Mouse (Mus musculus) liver, adult (tissue): ENCODE measurements around the gene Hhipl2.
A peak's percentile ranks its signal among the peaks of the same experiment; 100 is the strongest.

Source experiments
- GATA4 ChIP-seq: IDR thresholded peaks from 2 replicates; pipeline ENCODE4 v1.6.1; 2014; ENCODE audit warnings: mild to moderate bottlenecking, low read length; ENCODE audit not compliant: insufficient replicate concordance

Hhipl2 gene

GRCm38 (mm10) chr1:183417873-183418272 is at the start of gene Hhipl2:
Hhipl2 (plus strand) TSS chr1:183418215.
- no peak for TF ChIP-seq GATA4

DNA sequence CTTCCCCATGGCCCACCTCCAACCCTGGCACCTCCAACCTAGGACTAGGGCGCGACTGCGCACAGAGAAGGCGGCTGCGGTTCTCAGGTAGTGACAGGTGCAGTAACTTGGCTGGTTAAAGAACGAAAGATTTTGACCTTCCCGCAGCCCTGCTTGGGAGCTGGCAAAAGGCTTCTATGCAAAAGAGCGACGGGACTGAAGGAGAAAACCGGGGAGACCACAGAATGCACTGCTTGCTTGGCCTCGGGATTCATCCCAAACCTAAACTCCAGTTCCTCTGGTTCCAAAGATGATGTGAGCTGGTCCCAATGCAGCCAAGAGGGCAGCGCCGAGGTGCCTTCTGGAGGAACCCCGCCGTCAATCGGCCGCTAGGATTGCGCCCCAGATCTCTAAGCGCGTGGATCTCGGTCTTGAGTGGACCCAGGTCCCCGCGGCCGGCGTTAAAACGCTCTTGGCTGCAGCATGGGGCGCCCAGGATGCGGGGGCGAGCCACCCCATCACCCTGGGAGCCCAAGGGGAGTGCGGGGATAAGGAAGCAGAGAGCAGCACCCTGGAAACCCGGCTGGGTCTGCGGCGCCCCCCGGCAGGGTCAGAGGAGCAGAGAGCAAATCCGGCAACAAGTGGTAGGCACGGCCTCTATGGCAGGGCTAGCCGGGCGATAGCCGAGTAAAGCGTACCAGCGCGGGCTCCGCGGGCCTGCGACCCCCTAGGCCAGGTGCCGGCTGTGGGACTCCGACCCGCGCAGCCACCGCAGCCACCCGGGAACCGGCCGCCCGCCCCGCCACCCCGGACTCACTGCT is 49.2 kb upstream of the Hhipl2 start:
- TF ChIP-seq GATA4, result no peak

- no peak for TF ChIP-seq GATA4
Observed at GRCm38 (mm10) chr1:183369427-183370014, 48.5 kb upstream of the Hhipl2 start, which contains the start of gene Mia3. Mia3 (minus strand) TSS chr1:183369553.

GRCm38 (mm10) chr1:183374728-183375127 is 43.3 kb upstream of the Hhipl2 start:
- no peak for TF ChIP-seq GATA4

DNA sequence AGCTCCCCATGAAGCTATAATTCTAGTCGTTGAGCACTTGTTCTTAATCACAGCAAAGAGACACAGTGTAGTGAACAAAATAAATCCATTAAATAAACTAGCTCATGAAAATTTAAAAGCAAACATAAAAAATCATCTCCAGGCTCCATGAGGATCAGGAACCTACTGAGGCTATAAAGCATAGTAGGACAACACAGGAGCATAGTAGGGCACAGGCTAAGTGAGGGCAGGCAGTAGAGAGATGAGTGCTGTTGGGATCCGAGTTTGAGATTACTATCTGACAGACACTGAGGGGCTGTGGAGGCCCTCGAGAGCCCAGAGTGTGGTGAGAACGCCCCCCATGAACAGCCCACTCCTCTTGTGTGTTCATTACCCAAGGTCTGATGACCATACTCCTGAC is 41.0 kb upstream of the Hhipl2 start:
- no peak for TF ChIP-seq GATA4

GRCm38 (mm10) chr1:183378321-183378941 is 39.6 kb upstream of the Hhipl2 start:
- peak; percentile 97 for TF ChIP-seq GATA4

GRCm38 (mm10) chr1:183381816-183382215 is 36.2 kb upstream of the Hhipl2 start:
- no peak for TF ChIP-seq GATA4

DNA sequence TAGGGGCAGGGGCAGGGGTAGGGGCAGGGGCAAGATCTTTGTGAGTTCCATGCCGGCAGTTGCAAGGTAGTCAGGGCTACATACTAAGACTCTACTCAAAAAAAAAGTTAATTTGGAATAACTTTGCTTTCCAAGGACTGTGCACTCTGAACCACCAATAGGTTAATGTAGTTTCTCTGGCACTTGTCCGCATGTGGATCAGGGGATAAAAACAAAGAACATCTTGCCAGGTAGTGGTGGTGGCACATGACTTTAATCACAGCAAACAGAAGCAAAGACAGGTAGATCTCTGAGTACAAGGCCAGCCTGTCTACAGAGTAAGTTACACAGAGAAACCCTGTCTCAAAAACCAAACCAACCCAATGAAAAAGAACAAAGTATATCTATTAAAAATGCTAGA is 35.4 kb upstream of the Hhipl2 start:
- TF ChIP-seq GATA4, result no peak

GRCm38 (mm10) chr1:183388426-183389406 is 29.3 kb upstream of the Hhipl2 start, which contains the start of gene Taf1a:
Taf1a (plus strand) TSS chr1:183388981.
- TF ChIP-seq GATA4, result no peak

DNA sequence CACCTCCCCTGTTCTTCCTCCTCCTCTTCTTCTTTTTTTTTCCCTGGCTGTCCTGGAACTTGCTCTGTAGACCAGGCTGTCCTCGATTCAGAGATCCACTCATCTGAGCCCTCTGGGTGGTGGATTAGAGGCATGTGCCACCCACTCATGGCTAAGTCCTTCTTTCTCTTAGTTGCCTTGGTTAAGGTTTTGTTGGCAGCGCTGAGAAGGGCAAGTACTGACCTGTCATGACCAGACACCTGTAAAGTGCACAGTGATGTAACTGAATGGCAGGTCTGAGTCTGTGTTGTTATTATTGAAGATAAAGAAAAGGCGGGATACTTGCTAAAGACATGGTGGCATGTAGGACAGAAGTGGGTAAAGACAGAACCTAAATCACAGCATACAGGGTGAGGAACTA is 14.6 kb upstream of the Hhipl2 start:
- no peak for TF ChIP-seq GATA4

DNA sequence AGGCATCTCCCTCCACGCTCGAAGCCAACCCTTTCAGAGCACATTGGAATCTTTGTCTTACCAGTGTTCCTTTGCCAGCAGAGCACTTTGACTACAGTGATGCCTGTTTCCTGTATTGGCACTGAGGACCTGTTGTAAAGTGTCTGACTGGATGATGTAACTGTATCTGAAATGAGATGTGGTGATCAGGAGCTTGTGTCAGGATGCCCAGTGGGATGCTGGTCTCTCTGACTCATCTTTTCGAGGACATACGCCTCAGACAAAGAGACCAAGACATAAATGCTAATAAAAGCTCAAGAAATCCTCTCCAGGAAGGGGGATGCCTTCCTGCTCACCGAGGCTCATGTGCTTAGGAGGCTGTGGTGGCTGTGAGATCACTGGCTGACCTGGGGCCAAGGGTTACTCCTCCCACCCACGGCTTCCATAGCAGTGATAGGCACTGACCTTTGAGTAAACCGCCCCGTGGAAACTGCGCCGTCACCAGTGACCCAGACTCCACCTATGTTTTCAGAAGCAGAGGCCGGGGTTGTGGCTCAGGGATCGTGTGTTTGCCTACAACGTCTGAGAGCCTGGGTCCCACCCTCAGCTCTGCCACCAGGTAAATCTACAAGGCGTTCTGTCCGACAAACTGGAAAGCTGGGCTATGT is 3.8 kb upstream of the Hhipl2 start:
- TF ChIP-seq GATA4, result no peak

DNA sequence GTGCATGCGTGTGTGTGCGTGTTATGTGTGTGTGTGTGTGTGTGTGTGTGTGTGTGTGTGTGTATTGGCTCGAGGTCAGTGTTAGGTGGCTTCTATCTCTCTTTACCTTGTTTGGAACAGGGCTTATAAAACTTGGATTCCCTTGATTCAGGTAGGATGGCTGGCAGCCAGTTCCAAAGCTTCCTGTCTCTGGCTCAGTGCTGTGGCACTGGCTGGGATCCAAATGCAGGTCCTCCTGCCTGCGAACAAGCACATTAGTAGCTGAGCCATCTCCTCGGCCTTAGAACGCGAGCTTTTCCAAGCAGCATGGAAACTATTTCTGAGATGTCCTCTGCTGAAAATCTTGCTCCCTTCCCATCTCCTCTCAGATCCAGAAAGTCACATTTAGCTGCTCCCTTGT is 1.7 kb downstream of the Hhipl2 start:
- TF ChIP-seq GATA4, result no peak

- no peak for TF ChIP-seq GATA4
Observed at GRCm38 (mm10) chr1:183420296-183420695, 2.3 kb downstream of the Hhipl2 start.

GRCm38 (mm10) chr1:183424100-183424499 is 6.1 kb downstream of the Hhipl2 start:
- no peak for TF ChIP-seq GATA4
